Mouse (Mus musculus): ENCODE measurements at regions not wholly inside any gene's neighbourhood (a gene's known extent, or its start where the extent isn't known, plus 50 kb on each side); places are given as distances from the start of the nearest gene placed in this dataset.

- ATAC-seq (ENCODE audit: insufficient number of reproducible peaks, insufficient read depth, low FRiP score, low TSS enrichment, low read depth): no peak
- Histone ChIP-seq H3K4me1 (replicated peaks) (no peaks in the 10 kb centered on the region), H3K9me3 (no peaks in the 10 kb centered on the region), H3K27ac (no peak overlapping the region), H3K36me3 (no peaks in the 10 kb centered on the region), H3K4me2 (no peak overlapping the region), H3K4me3 (replicated peaks) (no peak overlapping the region), H3K9ac (replicated peaks) (no peak overlapping the region), H3K27me3 (no peaks in the 10 kb centered on the region)
- WGBS: 94% methylated on average over 3 of the region's 3 CpGs
Measured at GRCm38 (mm10) chr1:77754326-77754725, 239.4 kb upstream of the Epha4 start.

GRCm38 (mm10) chr1:77748483-77749465 is 233.9 kb upstream of the Epha4 start:
- no peaks in the 10 kb centered on the region for H3K36me3 ChIP-seq
- no peak overlapping the region for H3K27ac ChIP-seq
- no peaks in the 10 kb centered on the region for H3K9me3 ChIP-seq
- ATAC-seq (ENCODE audit: insufficient number of reproducible peaks, insufficient read depth, low FRiP score, low TSS enrichment, low read depth): no peak
- H3K4me1 ChIP-seq (replicated peaks): peaks cover 6% of the 10 kb centered on the region
- H3K4me3 ChIP-seq (replicated peaks): no peak overlapping the region
- no peaks in the 10 kb centered on the region for H3K27me3 ChIP-seq
- WGBS: 55% methylated on average over 2 of the region's 2 CpGs
- H3K4me2 ChIP-seq: no peak overlapping the region
- no peak overlapping the region for H3K9ac ChIP-seq (replicated peaks)

- no peaks in the 10 kb centered on the region for H3K36me3 ChIP-seq
- H3K27me3 ChIP-seq: no peaks in the 10 kb centered on the region
- H3K4me3 ChIP-seq (replicated peaks): no peak overlapping the region
- H3K27ac ChIP-seq: no peak overlapping the region
- 83% methylated on average over 10 of the region's 10 CpGs for WGBS
- H3K4me1 ChIP-seq (replicated peaks): peaks cover 11% of the 10 kb centered on the region
- H3K9me3 ChIP-seq: no peaks in the 10 kb centered on the region
- H3K9ac ChIP-seq (replicated peaks): no peak overlapping the region
- H3K4me2 ChIP-seq: no peak overlapping the region
- ATAC-seq (ENCODE audit: insufficient number of reproducible peaks, insufficient read depth, low FRiP score, low TSS enrichment, low read depth): no peak
Measured at GRCm38 (mm10) chr1:77732099-77732498, 217.2 kb upstream of the Epha4 start.

GRCm38 (mm10) chr1:77727561-77727960 is 212.7 kb upstream of the Epha4 start:
- WGBS: 38% methylated on average over 2 of the region's 2 CpGs
- no peak overlapping the region for H3K4me3 ChIP-seq (replicated peaks)
- H3K4me2 ChIP-seq: no peak overlapping the region
- H3K27ac ChIP-seq: no peak overlapping the region
- peaks cover 14% of the 10 kb centered on the region for H3K4me1 ChIP-seq (replicated peaks)
- no peak overlapping the region for H3K9ac ChIP-seq (replicated peaks)
- H3K9me3 ChIP-seq: no peaks in the 10 kb centered on the region
- H3K36me3 ChIP-seq: no peaks in the 10 kb centered on the region
- no peak for ATAC-seq (ENCODE audit: insufficient number of reproducible peaks, insufficient read depth, low FRiP score, low TSS enrichment, low read depth)
- no peaks in the 10 kb centered on the region for H3K27me3 ChIP-seq

GRCm38 (mm10) chr1:77723246-77723645 is 208.4 kb upstream of the Epha4 start:
- no peak for ATAC-seq (ENCODE audit: insufficient number of reproducible peaks, insufficient read depth, low FRiP score, low TSS enrichment, low read depth)
- 89% methylated on average over 8 of the region's 8 CpGs for WGBS
- Histone ChIP-seq H3K9ac (replicated peaks) (no peak overlapping the region), H3K36me3 (no peaks in the 10 kb centered on the region), H3K4me2 (no peak overlapping the region), H3K4me3 (replicated peaks) (no peak overlapping the region), H3K4me1 (replicated peaks) (peaks cover 9% of the 10 kb centered on the region), H3K27me3 (no peaks in the 10 kb centered on the region), H3K27ac (no peak overlapping the region), H3K9me3 (no peaks in the 10 kb centered on the region)

GRCm38 (mm10) chr1:77720859-77721258 is 206.0 kb upstream of the Epha4 start:
- WGBS: 86% methylated on average over 1 of the region's 1 CpGs
- H3K4me3 ChIP-seq (replicated peaks): no peak overlapping the region
- H3K27me3 ChIP-seq: no peaks in the 10 kb centered on the region
- ATAC-seq (ENCODE audit: insufficient number of reproducible peaks, insufficient read depth, low FRiP score, low TSS enrichment, low read depth): no peak
- H3K9ac ChIP-seq (replicated peaks): no peak overlapping the region
- H3K4me2 ChIP-seq: no peak overlapping the region
- no peak overlapping the region for H3K27ac ChIP-seq
- H3K9me3 ChIP-seq: no peaks in the 10 kb centered on the region
- no peaks in the 10 kb centered on the region for H3K36me3 ChIP-seq
- no peaks in the 10 kb centered on the region for H3K4me1 ChIP-seq (replicated peaks)

- 69% methylated on average over 2 of the region's 2 CpGs for WGBS
- no peak overlapping the region for H3K4me3 ChIP-seq (replicated peaks)
- no peaks in the 10 kb centered on the region for H3K9me3 ChIP-seq
- no peak overlapping the region for H3K9ac ChIP-seq (replicated peaks)
- no peaks in the 10 kb centered on the region for H3K36me3 ChIP-seq
- H3K27ac ChIP-seq: no peak overlapping the region
- ATAC-seq (ENCODE audit: insufficient number of reproducible peaks, insufficient read depth, low FRiP score, low TSS enrichment, low read depth): no peak
- no peak overlapping the region for H3K4me2 ChIP-seq
- no peaks in the 10 kb centered on the region for H3K27me3 ChIP-seq
- 0 out of 2 replicates have a peak, but pooled peaks cover 6% of the 10 kb centered on the region for H3K4me1 ChIP-seq (replicated peaks)
Measured at GRCm38 (mm10) chr1:77713001-77713400, 198.1 kb upstream of the Epha4 start.

- Histone ChIP-seq H3K9ac (replicated peaks) (no peak overlapping the region), H3K4me3 (replicated peaks) (no peak overlapping the region), H3K9me3 (no peaks in the 10 kb centered on the region), H3K27me3 (no peaks in the 10 kb centered on the region), H3K27ac (no peak overlapping the region), H3K36me3 (no peaks in the 10 kb centered on the region), H3K4me2 (no peak overlapping the region), H3K4me1 (replicated peaks) (0 out of 2 replicates have a peak, but pooled peaks cover 6% of the 10 kb centered on the region)
- no peak for ATAC-seq (ENCODE audit: insufficient number of reproducible peaks, insufficient read depth, low FRiP score, low TSS enrichment, low read depth)
- 31% methylated on average over 14 of the region's 14 CpGs for WGBS
Measured at GRCm38 (mm10) chr1:77708202-77709020, 193.5 kb upstream of the Epha4 start.

GRCm38 (mm10) chr1:77695228-77696018 is 180.5 kb upstream of the Epha4 start:
- H3K27ac ChIP-seq: no peak overlapping the region
- no peaks in the 10 kb centered on the region for H3K4me1 ChIP-seq (replicated peaks)
- H3K9me3 ChIP-seq: no peaks in the 10 kb centered on the region
- no peak overlapping the region for H3K4me2 ChIP-seq
- WGBS: 73% methylated on average over 3 of the region's 3 CpGs
- H3K4me3 ChIP-seq (replicated peaks): no peak overlapping the region
- no peak for ATAC-seq (ENCODE audit: insufficient number of reproducible peaks, insufficient read depth, low FRiP score, low TSS enrichment, low read depth)
- no peaks in the 10 kb centered on the region for H3K27me3 ChIP-seq
- H3K9ac ChIP-seq (replicated peaks): no peak overlapping the region
- H3K36me3 ChIP-seq: no peaks in the 10 kb centered on the region

GRCm38 (mm10) chr1:77663345-77663744 is 148.5 kb upstream of the Epha4 start:
- ATAC-seq (ENCODE audit: insufficient number of reproducible peaks, insufficient read depth, low FRiP score, low TSS enrichment, low read depth): no peak
- H3K27me3 ChIP-seq: no peaks in the 10 kb centered on the region

GRCm38 (mm10) chr1:77660436-77660835 is 145.5 kb upstream of the Epha4 start:
- Histone ChIP-seq H3K4me2 (no peak overlapping the region), H3K27ac (no peak overlapping the region), H3K4me1 (replicated peaks) (no peaks in the 10 kb centered on the region), H3K9ac (replicated peaks) (no peak overlapping the region), H3K9me3 (no peaks in the 10 kb centered on the region), H3K4me3 (replicated peaks) (no peak overlapping the region), H3K36me3 (no peaks in the 10 kb centered on the region), H3K27me3 (no peaks in the 10 kb centered on the region)
- ATAC-seq (ENCODE audit: insufficient number of reproducible peaks, insufficient read depth, low FRiP score, low TSS enrichment, low read depth): no peak

More at GRCm38 (mm10) chr1:77663345-77663744, 148.5 kb upstream of the Epha4 start:
- Histone ChIP-seq H3K27ac (no peak overlapping the region), H3K9ac (replicated peaks) (no peak overlapping the region), H3K9me3 (no peaks in the 10 kb centered on the region), H3K4me3 (replicated peaks) (no peak overlapping the region), H3K4me1 (replicated peaks) (no peaks in the 10 kb centered on the region), H3K4me2 (no peak overlapping the region), H3K36me3 (no peaks in the 10 kb centered on the region)
- 69% methylated on average over 7 of the region's 7 CpGs for WGBS
